Mouse (Mus musculus) limb, embryonic 11.5 days (tissue): ENCODE data around the gene Zfp609. TPM values are rescaled to one million over a fixed set of nuclear protein-coding genes. Genes with fewer than 3 reads are reported as not detected.
"Not testable (repeated sequence)": the region's sequence is repeated elsewhere in the genome, so short reads cannot be mapped to it uniquely, and the experiment has no call there.

Source experiments
- ATAC-seq: fragments of 200-750 bp; cut with Nextera tagmentation; 2 replicates; pipeline ENCODE4 v1.8.0; 2017; ENCODE audit warnings: low read depth; ENCODE audit not compliant: insufficient number of reproducible peaks, low FRiP score, low TSS enrichment
- DNase-seq: peaks from one replicate; pipeline ENCODE4 v3.0.0-alpha.2; 2015; ENCODE audit warnings: low spot score
- H3K27ac ChIP-seq: fragments of 300-500 bp; sonication (generic); replicated peaks from 2 replicates; pipeline ENCODE4 v1.5.1; 2014; ENCODE audit warnings: low read depth, mild to moderate bottlenecking, low read length
- H3K27me3 ChIP-seq: fragments of 300-500 bp; sonication (generic); 2 replicates; pipeline ENCODE4 v1.6.1; 2014; ENCODE audit warnings: mild to moderate bottlenecking, low read length, mixed read lengths; ENCODE audit not compliant: control insufficient read depth, insufficient read depth
- H3K36me3 ChIP-seq: fragments of 300-500 bp; sonication (generic); 2 replicates; pipeline ENCODE4 v1.6.1; 2014; ENCODE audit warnings: mild to moderate bottlenecking, low read length, moderate library complexity, mixed read lengths; ENCODE audit not compliant: control insufficient read depth, insufficient read depth
- H3K4me1 ChIP-seq: fragments of 300-500 bp; sonication (generic); 2 replicates; pipeline ENCODE4 v1.6.1; 2014; ENCODE audit warnings: low read length, mixed read lengths; ENCODE audit not compliant: control insufficient read depth, insufficient read depth
- H3K4me2 ChIP-seq: fragments of 300-500 bp; sonication (generic); 2 replicates; pipeline ENCODE4 v1.6.1; 2014; ENCODE audit warnings: low read depth, mild to moderate bottlenecking, moderate library complexity; ENCODE audit not compliant: severe bottlenecking
- H3K4me3 ChIP-seq: fragments of 300-500 bp; sonication (generic); 2 replicates; pipeline ENCODE4 v1.5.1; 2014; ENCODE audit warnings: low read depth, low read length
- H3K9ac ChIP-seq: fragments of 300-500 bp; sonication (generic); 2 replicates; pipeline ENCODE4 v1.6.1; 2014; ENCODE audit warnings: mild to moderate bottlenecking, low read length
- H3K9me3 ChIP-seq: fragments of 300-500 bp; sonication (generic); 2 replicates; pipeline ENCODE4 v1.6.1; 2016; ENCODE audit warnings: low read length; ENCODE audit not compliant: control insufficient read depth
- WGBS: fragments of 180-500 bp; shearing (Covaris S2); extraction: QIAGEN DNeasy Blood & Tissue Kit; methylation state at CpG from one replicate; pipeline ENCODE4 v1.1.7; 2014; 5-methylcytosine and 5-hydroxymethylcytosine counted together
- polyA plus RNA-seq: library from polyadenylated mRNA; unstranded; fragments of >200 nt; fragmentation: Nextera tagmentation; extraction: Ambion mirVana; gene quantifications from 2 replicates; pipeline ENCODE4 v1.2.1, GENCODE M21; 2014

Gene Zfp609
- polyA plus RNA-seq, 1 experiment from 2014 or later: 7.3 TPM

- Histone ChIP-seq H3K27me3 (no peaks in the 10 kb centered on the region), H3K9ac (no peak overlapping the region), H3K4me3 (no peak overlapping the region), H3K9me3 (no peaks in the 10 kb centered on the region), H3K4me2 (no peak overlapping the region), H3K27ac (no peak overlapping the region), H3K36me3 (no peaks in the 10 kb centered on the region), H3K4me1 (peaks cover 10% of the 10 kb centered on the region; the same call in 1 of the 2 replicates)
- ATAC-seq (no peak), DNase-seq (no peak)
- WGBS: over 99% methylated on average over 3 of the region's 3 CpGs
Observed at GRCm38 (mm10) chr9:65789788-65790187, 37.6 kb downstream of the Zfp609 start.

- Histone ChIP-seq H3K36me3 (no peaks in the 10 kb centered on the region), H3K4me2 (no peak overlapping the region), H3K4me1 (peaks cover 2% of the 10 kb centered on the region; the same call in 1 of the 2 replicates), H3K4me3 (no peak overlapping the region), H3K9me3 (no peaks in the 10 kb centered on the region), H3K9ac (no peak overlapping the region), H3K27ac (no peak overlapping the region), H3K27me3 (no peaks in the 10 kb centered on the region)
- no peak for DNase-seq
- no peak for ATAC-seq
- 83% methylated on average over 4 of the region's 4 CpGs for WGBS
Observed at GRCm38 (mm10) chr9:65788556-65788955, 38.8 kb downstream of the Zfp609 start.

DNA sequence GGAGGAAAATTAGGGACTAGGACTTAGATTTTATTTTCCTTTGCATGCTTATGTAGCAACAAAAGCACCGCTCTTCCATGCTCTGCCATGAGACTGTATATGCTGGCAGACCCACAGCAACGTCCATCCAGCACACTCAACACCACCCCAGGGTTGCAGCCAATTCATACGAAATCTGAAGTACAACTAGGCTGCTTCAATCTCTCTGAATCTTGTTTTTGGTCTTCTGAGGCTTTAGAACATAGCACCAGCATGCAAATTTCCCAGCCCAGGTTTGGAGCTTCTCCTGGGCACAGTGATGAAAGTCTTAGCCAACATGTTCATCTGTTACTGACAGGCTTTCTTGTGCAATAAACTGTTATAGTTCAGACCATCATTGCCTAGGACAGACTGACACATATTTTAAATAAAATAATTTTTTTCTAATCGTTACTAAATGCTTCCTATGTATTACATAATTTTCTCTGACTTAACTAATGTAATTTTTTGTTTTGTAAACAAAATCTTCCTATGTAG lies 39.5 kb downstream of the Zfp609 start:
- Histone ChIP-seq H3K4me3 (no peak overlapping the region), H3K27me3 (no peaks in the 10 kb centered on the region), H3K27ac (no peak overlapping the region), H3K4me2 (no peak overlapping the region), H3K36me3 (no peaks in the 10 kb centered on the region), H3K9me3 (no peaks in the 10 kb centered on the region), H3K4me1 (0 out of 2 replicates have a peak, but pooled peaks cover 2% of the 10 kb centered on the region), H3K9ac (no peak overlapping the region)
- 84% methylated on average over 4 of the region's 4 CpGs for WGBS
- DNase-seq (no peak), ATAC-seq (no peak)

GRCm38 (mm10) chr9:65786885-65787787 lies 40.2 kb downstream of the Zfp609 start:
- Histone ChIP-seq H3K27ac (no peak overlapping the region), H3K4me3 (no peak overlapping the region), H3K36me3 (no peaks in the 10 kb centered on the region), H3K4me2 (no peak overlapping the region), H3K9me3 (no peaks in the 10 kb centered on the region), H3K27me3 (no peaks in the 10 kb centered on the region), H3K9ac (no peak overlapping the region), H3K4me1 (0 out of 2 replicates have a peak, but pooled peaks cover 2% of the 10 kb centered on the region)
- ATAC-seq (no peak), DNase-seq (no peak)
- WGBS: 68% methylated on average over 8 of the region's 8 CpGs

DNA sequence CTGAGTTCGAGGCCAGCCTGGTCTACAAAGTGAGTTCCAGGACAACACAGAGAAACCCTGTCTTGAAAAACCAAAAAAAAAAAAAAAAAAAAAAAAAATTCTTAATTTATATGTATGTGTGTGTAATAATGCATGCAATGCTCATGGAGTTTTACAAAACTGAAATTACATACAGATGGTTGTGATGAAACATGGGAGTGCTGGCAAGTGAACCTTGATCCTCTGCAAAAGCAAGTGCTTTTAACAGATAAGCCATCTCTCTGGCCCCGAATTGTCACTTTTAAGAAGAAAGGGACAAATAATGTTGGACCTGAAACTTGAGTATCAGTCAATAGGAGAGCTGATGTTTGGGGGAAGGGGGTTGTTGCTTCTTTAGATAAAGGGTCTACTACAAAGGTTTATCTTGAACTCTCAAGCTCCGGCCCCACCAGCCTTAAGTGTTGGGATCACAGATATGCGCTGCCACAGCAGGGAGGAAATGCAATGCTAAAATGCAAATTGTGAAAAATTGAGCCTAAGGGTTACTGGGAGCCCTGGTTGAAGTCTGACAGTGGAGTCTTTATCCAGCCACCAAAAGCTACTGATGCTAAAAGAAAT lies 41.5 kb downstream of the Zfp609 start:
- H3K4me2 ChIP-seq: no peak overlapping the region
- H3K4me3 ChIP-seq: no peak overlapping the region
- H3K27ac ChIP-seq: no peak overlapping the region
- DNase-seq: no peak
- no peaks in the 10 kb centered on the region for H3K9me3 ChIP-seq
- ATAC-seq: no peak
- no peaks in the 10 kb centered on the region for H3K36me3 ChIP-seq
- 85% methylated on average over 4 of the region's 4 CpGs for WGBS
- H3K27me3 ChIP-seq: no peaks in the 10 kb centered on the region
- no peak overlapping the region for H3K9ac ChIP-seq
- H3K4me1 ChIP-seq: no peaks in the 10 kb centered on the region

GRCm38 (mm10) chr9:65779619-65780018 lies 47.7 kb downstream of the Zfp609 start:
- DNase-seq, H3K9me3 ChIP-seq, H3K27me3 ChIP-seq, ATAC-seq, H3K4me2 ChIP-seq, H3K4me1 ChIP-seq, H3K4me3 ChIP-seq, H3K36me3 ChIP-seq, H3K9ac ChIP-seq, H3K27ac ChIP-seq: not testable (repeated sequence)
- 93% methylated on average over 3 of the region's 3 CpGs for WGBS

GRCm38 (mm10) chr9:65776874-65777432 lies 50.4 kb downstream of the Zfp609 start:
- ATAC-seq: no peak
- H3K4me3 ChIP-seq: no peak overlapping the region
- no peak overlapping the region for H3K4me2 ChIP-seq
- H3K9me3 ChIP-seq: no peaks in the 10 kb centered on the region
- 4% methylated on average over 1 of the region's 1 CpGs for WGBS
- no peaks in the 10 kb centered on the region for H3K36me3 ChIP-seq
- no peak overlapping the region for H3K9ac ChIP-seq
- no peak for DNase-seq
- H3K27me3 ChIP-seq: no peaks in the 10 kb centered on the region
- H3K27ac ChIP-seq: no peak overlapping the region
- peaks cover 9% of the 10 kb centered on the region for H3K4me1 ChIP-seq

GRCm38 (mm10) chr9:65776137-65776872 lies 51.1 kb downstream of the Zfp609 start:
- no peaks in the 10 kb centered on the region for H3K36me3 ChIP-seq
- H3K4me1 ChIP-seq: peaks cover 9% of the 10 kb centered on the region
- DNase-seq (no peak), ATAC-seq (no peak)
- H3K4me3 ChIP-seq: no peak overlapping the region
- H3K27me3 ChIP-seq: no peaks in the 10 kb centered on the region
- no peak overlapping the region for H3K4me2 ChIP-seq
- H3K9me3 ChIP-seq: no peaks in the 10 kb centered on the region
- no peak overlapping the region for H3K27ac ChIP-seq
- no peak overlapping the region for H3K9ac ChIP-seq
- WGBS: 38% methylated on average over 8 of the region's 8 CpGs
